Mouse (Mus musculus) embryonic facial prominence, embryonic 15.5 days (tissue): Measurements from ENCODE around the gene Creb3l1. TPM values are rescaled to one million over a fixed set of nuclear protein-coding genes. Genes with fewer than 3 reads are reported as not detected.

Experiments
- ATAC-seq: fragments of 200-750 bp; cut with Nextera tagmentation; 2 replicates; pipeline ENCODE4 v1.8.0; 2017; ENCODE audit warnings: low read depth, moderate TSS enrichment; ENCODE audit not compliant: insufficient number of reproducible peaks, low FRiP score, low TSS enrichment
- H3K27ac ChIP-seq: fragments of 300-500 bp; sonication (generic); replicated peaks from 2 replicates; pipeline ENCODE4 v1.5.1; 2015; ENCODE audit warnings: mild to moderate bottlenecking, inconsistent platforms
- H3K27me3 ChIP-seq: fragments of 300-500 bp; sonication (generic); 2 replicates; pipeline ENCODE4 v1.6.1; 2015; ENCODE audit warnings: inconsistent platforms
- H3K36me3 ChIP-seq: fragments of 300-500 bp; sonication (generic); 2 replicates; pipeline ENCODE4 v1.6.1; 2015; ENCODE audit warnings: mild to moderate bottlenecking, inconsistent platforms
- H3K4me1 ChIP-seq: fragments of 300-500 bp; sonication (generic); 2 replicates; pipeline ENCODE4 v1.6.1; 2015; ENCODE audit warnings: inconsistent platforms
- H3K4me2 ChIP-seq: fragments of 300-500 bp; sonication (generic); replicated peaks from 2 replicates; pipeline ENCODE4 v1.6.1; 2015; ENCODE audit warnings: mild to moderate bottlenecking, inconsistent platforms
- H3K4me3 ChIP-seq: fragments of 300-500 bp; sonication (generic); replicated peaks from 2 replicates; pipeline ENCODE4 v1.5.1; 2015; ENCODE audit warnings: mild to moderate bottlenecking, inconsistent platforms
- H3K9ac ChIP-seq: fragments of 300-500 bp; sonication (generic); 2 replicates; pipeline ENCODE4 v1.6.1; 2015; ENCODE audit warnings: inconsistent platforms
- H3K9me3 ChIP-seq: fragments of 300-500 bp; sonication (generic); replicated peaks from 2 replicates; pipeline ENCODE4 v1.6.1; 2016; ENCODE audit warnings: inconsistent platforms
- WGBS: fragments of 180-500 bp; shearing (Covaris S2); methylation state at CpG from one replicate; pipeline ENCODE4 v1.1.7; 2015; 5-methylcytosine and 5-hydroxymethylcytosine counted together
- polyA plus RNA-seq: library from polyadenylated mRNA; unstranded; fragments of >200 nt; fragmentation: Nextera tagmentation; extraction: Ambion mirVana; gene quantifications from 2 replicates; pipeline ENCODE4 v1.2.1, GENCODE M21; 2015

The Creb3l1 gene
- polyA plus RNA-seq, 1 experiment from 2014 or later: 44.3 TPM

- 17% methylated on average over 15 of the region's 15 CpGs for WGBS
- no peaks in the 10 kb centered on the region for H3K9me3 ChIP-seq
- H3K4me3 ChIP-seq: peak overlapping the region; percentile 17; the same call in 1 of the 2 replicates
- H3K27me3 ChIP-seq: no peaks in the 10 kb centered on the region
- H3K27ac ChIP-seq: peak overlapping the region; percentile 71
- peak; percentile 70 for ATAC-seq
- H3K4me2 ChIP-seq: peak overlapping the region; percentile 42
- H3K4me1 ChIP-seq: peaks cover 70% of the 10 kb centered on the region
- no peaks in the 10 kb centered on the region; the same call in 1 of the 2 replicates for H3K36me3 ChIP-seq
- H3K9ac ChIP-seq: peak overlapping the region; percentile 12; the same call in 1 of the 2 replicates
Measured at GRCm38 (mm10) chr2:91950275-91951085, 73.8 kb downstream of the Creb3l1 start.

- H3K27me3 ChIP-seq: no peaks in the 10 kb centered on the region
- peak overlapping the region; percentile 42 for H3K4me2 ChIP-seq
- peak overlapping the region; percentile 71 for H3K27ac ChIP-seq
- peak; percentile 11; the same call in 1 of the 2 replicates for ATAC-seq
- no peaks in the 10 kb centered on the region for H3K9me3 ChIP-seq
- H3K9ac ChIP-seq: peak overlapping the region; percentile 12; the same call in 1 of the 2 replicates
- 58% methylated on average over 17 of the region's 17 CpGs for WGBS
- H3K4me3 ChIP-seq: peak overlapping the region; percentile 17; the same call in 1 of the 2 replicates
- H3K36me3 ChIP-seq: no peaks in the 10 kb centered on the region; the same call in 1 of the 2 replicates
- peaks cover 68% of the 10 kb centered on the region for H3K4me1 ChIP-seq
Measured at GRCm38 (mm10) chr2:91949411-91950274, 74.7 kb downstream of the Creb3l1 start.

- no peak overlapping the region for H3K4me2 ChIP-seq
- H3K4me1 ChIP-seq: peaks cover 72% of the 10 kb centered on the region
- no peaks in the 10 kb centered on the region; the same call in 1 of the 2 replicates for H3K36me3 ChIP-seq
- H3K4me3 ChIP-seq: no peak overlapping the region
- peak overlapping the region; percentile 68; the same call in 1 of the 2 replicates for H3K27ac ChIP-seq
- H3K27me3 ChIP-seq: no peaks in the 10 kb centered on the region
- no peaks in the 10 kb centered on the region for H3K9me3 ChIP-seq
- ATAC-seq: no peak
- WGBS: 74% methylated on average over 3 of the region's 3 CpGs
- H3K9ac ChIP-seq: no peak overlapping the region
Measured at GRCm38 (mm10) chr2:91948792-91949241, 75.5 kb downstream of the Creb3l1 start.

- Histone ChIP-seq H3K9me3 (no peaks in the 10 kb centered on the region), H3K9ac (no peak overlapping the region), H3K4me1 (peaks cover 67% of the 10 kb centered on the region), H3K4me3 (no peak overlapping the region), H3K36me3 (no peaks in the 10 kb centered on the region; the same call in 1 of the 2 replicates), H3K4me2 (no peak overlapping the region), H3K27ac (peak overlapping the region; percentile 68), H3K27me3 (no peaks in the 10 kb centered on the region)
- WGBS: 62% methylated on average over 6 of the region's 6 CpGs
- ATAC-seq: no peak
Measured at GRCm38 (mm10) chr2:91948151-91948509, 76.2 kb downstream of the Creb3l1 start.

- Histone ChIP-seq H3K36me3 (no peaks in the 10 kb centered on the region; the same call in 1 of the 2 replicates), H3K4me2 (no peak overlapping the region), H3K4me3 (no peak overlapping the region), H3K9ac (no peak overlapping the region), H3K9me3 (no peaks in the 10 kb centered on the region), H3K27me3 (no peaks in the 10 kb centered on the region), H3K4me1 (peaks cover 67% of the 10 kb centered on the region), H3K27ac (peak overlapping the region; percentile 68)
- peak; percentile 27; the same call in 1 of the 2 replicates for ATAC-seq
- WGBS: 48% methylated on average over 11 of the region's 11 CpGs
Measured at GRCm38 (mm10) chr2:91947397-91948150, 76.7 kb downstream of the Creb3l1 start.

- no peak overlapping the region for H3K9ac ChIP-seq
- WGBS: 42% methylated on average over 6 of the region's 6 CpGs
- no peaks in the 10 kb centered on the region for H3K9me3 ChIP-seq
- no peak for ATAC-seq
- H3K4me1 ChIP-seq: peaks cover 67% of the 10 kb centered on the region
- no peaks in the 10 kb centered on the region; the same call in 1 of the 2 replicates for H3K36me3 ChIP-seq
- no peak overlapping the region for H3K4me3 ChIP-seq
- no peak overlapping the region for H3K4me2 ChIP-seq
- H3K27me3 ChIP-seq: no peaks in the 10 kb centered on the region
- H3K27ac ChIP-seq: no peak overlapping the region
Measured at GRCm38 (mm10) chr2:91946836-91947235, 77.5 kb downstream of the Creb3l1 start.

- H3K4me3 ChIP-seq: no peak within 1 kb of the TSS
- H3K9ac ChIP-seq: no peak within 1 kb of the TSS
- H3K4me1 ChIP-seq: peaks cover 62% of the 10 kb centered on the region
- no peaks in the 10 kb centered on the region for H3K27me3 ChIP-seq
- no peak within 1 kb of the TSS for H3K27ac ChIP-seq
- H3K9me3 ChIP-seq: no peaks in the 10 kb centered on the region
- H3K36me3 ChIP-seq: peaks cover 5% of the 10 kb centered on the region
- no peak within 1 kb of the TSS for H3K4me2 ChIP-seq
- ATAC-seq: no peak
- 85% methylated on average over 18 of the region's 18 CpGs for WGBS
Measured at GRCm38 (mm10) chr2:91945483-91945882, 78.8 kb downstream of the Creb3l1 start, which contains the start of gene Gm9821. Gm9821 (plus strand) TSS chr2:91945703.

GRCm38 (mm10) chr2:91944170-91944950, 79.9 kb downstream of the Creb3l1 start:
- no peak overlapping the region for H3K27ac ChIP-seq

GRCm38 (mm10) chr2:91942356-91942755, 81.9 kb downstream of the Creb3l1 start:
- H3K9me3 ChIP-seq: no peaks in the 10 kb centered on the region
- H3K4me1 ChIP-seq: peaks cover 32% of the 10 kb centered on the region
- peaks cover 36% of the 10 kb centered on the region for H3K36me3 ChIP-seq
- 73% methylated on average over 6 of the region's 6 CpGs for WGBS
- no peak for ATAC-seq
- no peak overlapping the region for H3K27ac ChIP-seq
- no peaks in the 10 kb centered on the region for H3K27me3 ChIP-seq
- no peak overlapping the region for H3K9ac ChIP-seq
- no peak overlapping the region for H3K4me2 ChIP-seq
- H3K4me3 ChIP-seq: no peak overlapping the region

More at GRCm38 (mm10) chr2:91944170-91944950, 79.9 kb downstream of the Creb3l1 start:
- 37% methylated on average over 13 of the region's 13 CpGs for WGBS
- H3K4me2 ChIP-seq: no peak overlapping the region
- peaks cover 51% of the 10 kb centered on the region for H3K4me1 ChIP-seq
- H3K9ac ChIP-seq: no peak overlapping the region
- no peaks in the 10 kb centered on the region for H3K9me3 ChIP-seq
- peak; percentile 53 for ATAC-seq
- H3K27me3 ChIP-seq: no peaks in the 10 kb centered on the region
- H3K36me3 ChIP-seq: peaks cover 16% of the 10 kb centered on the region
- H3K4me3 ChIP-seq: no peak overlapping the region
